Mouse (Mus musculus) ES-E14 (cell line): ENCODE data around the gene Prkar1b.

ENCODE experiments used
- HCFC1 ChIP-seq: IDR thresholded peaks from 2 replicates; pipeline ENCODE4 v1.6.1; 2012; ENCODE audit warnings: low read length, inconsistent platforms, borderline replicate concordance; ENCODE audit not compliant: insufficient read depth
- MAFK ChIP-seq: IDR thresholded peaks from 2 replicates; pipeline ENCODE4 v1.6.1; 2014; ENCODE audit warnings: mild to moderate bottlenecking, low read depth, low read length, inconsistent platforms; ENCODE audit not compliant: insufficient read depth
- ZC3H11A ChIP-seq: IDR thresholded peaks from 2 replicates; pipeline ENCODE4 v1.6.1; 2012; ENCODE audit warnings: low read depth, mild to moderate bottlenecking, inconsistent platforms, low read length, borderline replicate concordance
- ZNF384 ChIP-seq: IDR thresholded peaks from 2 replicates; pipeline ENCODE4 v1.6.1; 2012; ENCODE audit warnings: low read depth, low read length, inconsistent platforms

DNA sequence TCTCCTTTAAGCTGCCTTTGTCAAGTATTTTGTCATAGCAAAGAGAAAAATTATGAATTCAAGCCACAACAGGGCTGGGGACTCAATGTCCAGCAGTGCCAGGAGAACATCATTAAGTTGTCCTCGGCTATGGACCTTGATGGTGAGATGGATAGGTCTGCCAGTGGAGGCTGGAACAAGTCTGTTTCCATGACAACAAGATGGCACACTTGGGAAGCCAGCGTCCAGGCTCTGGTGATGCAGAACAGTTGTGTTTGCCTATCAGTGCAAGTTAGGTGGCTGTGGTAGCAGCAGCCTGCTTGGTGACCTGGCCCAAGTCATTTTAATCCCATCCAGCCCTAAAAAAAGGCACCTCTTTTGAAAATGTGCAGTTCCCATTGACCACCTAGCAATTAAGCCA is 102.6 kb downstream of the Prkar1b start:
- TF ChIP-seq ZNF384 (no peak), MAFK (no peak), ZC3H11A (no peak), HCFC1 (no peak)
